Mouse (Mus musculus) stomach, embryonic 16.5 days (tissue): Measurements from ENCODE around the gene Tmem259. TPM values are rescaled to one million over a fixed set of nuclear protein-coding genes. Genes with fewer than 3 reads are reported as not detected.

Experiments
- ATAC-seq: fragments of 200-750 bp; cut with Nextera tagmentation; 2 replicates; pipeline ENCODE4 v1.8.0; 2017; ENCODE audit warnings: moderate number of reproducible peaks, moderate TSS enrichment; ENCODE audit not compliant: insufficient read depth, low FRiP score
- H3K27ac ChIP-seq: fragments of 300-500 bp; sonication (generic); 2 replicates; pipeline ENCODE4 v1.5.1; 2014; ENCODE audit warnings: low read length
- H3K27me3 ChIP-seq: fragments of 300-500 bp; sonication (generic); 2 replicates; pipeline ENCODE4 v1.6.1; 2014; ENCODE audit warnings: low read length, control low read depth, mixed read lengths; ENCODE audit not compliant: control insufficient read depth, insufficient read depth
- H3K36me3 ChIP-seq: fragments of 300-500 bp; sonication (generic); 2 replicates; pipeline ENCODE4 v1.6.1; 2014; ENCODE audit warnings: low read length; ENCODE audit not compliant: control insufficient read depth, insufficient read depth
- H3K4me1 ChIP-seq: fragments of 300-500 bp; sonication (generic); 2 replicates; pipeline ENCODE4 v1.6.1; 2014; ENCODE audit warnings: low read length, control low read depth, mixed read lengths; ENCODE audit not compliant: control insufficient read depth, insufficient read depth
- H3K4me2 ChIP-seq: fragments of 300-500 bp; sonication (generic); 2 replicates; pipeline ENCODE4 v1.6.1; 2014; ENCODE audit warnings: low read depth, low read length, mixed read lengths
- H3K4me3 ChIP-seq: fragments of 300-500 bp; sonication (generic); replicated peaks from 2 replicates; pipeline ENCODE4 v1.5.1; 2014; ENCODE audit warnings: mild to moderate bottlenecking, low read length
- H3K9ac ChIP-seq: fragments of 300-500 bp; sonication (generic); 2 replicates; pipeline ENCODE4 v1.6.1; 2014; ENCODE audit warnings: low read length
- H3K9me3 ChIP-seq: fragments of 300-500 bp; sonication (generic); replicated peaks from 2 replicates; pipeline ENCODE4 v1.6.1; 2016; ENCODE audit warnings: low read length, control low read depth; ENCODE audit not compliant: control insufficient read depth
- WGBS: fragments of 180-500 bp; shearing (Covaris S2); extraction: QIAGEN DNeasy Blood & Tissue Kit; methylation state at CpG from one replicate; pipeline ENCODE4 v1.1.7; 2014; 5-methylcytosine and 5-hydroxymethylcytosine counted together
- polyA plus RNA-seq: library from polyadenylated mRNA; unstranded; fragments of >200 nt; fragmentation: Nextera tagmentation; extraction: Ambion mirVana; gene quantifications from 2 replicates; pipeline ENCODE4 v1.2.1, GENCODE M21; 2015

The Tmem259 gene
- polyA plus RNA-seq, 1 experiment from 2014 or later, result 5.6 TPM

GRCm38 (mm10) chr10:79932736-79933135 is 51.4 kb downstream of the Tmem259 start:
- WGBS, result 18% methylated on average over 8 of the region's 8 CpGs
- no peak overlapping the region for H3K4me3 ChIP-seq
- peak; percentile 5; the same call in 1 of the 2 replicates for ATAC-seq
- peaks cover 63% of the 10 kb centered on the region for H3K4me1 ChIP-seq
- H3K4me2 ChIP-seq, result peak overlapping the region; percentile 27; the same call in 1 of the 2 replicates
- peak overlapping the region; percentile 73 for H3K27ac ChIP-seq
- no peaks in the 10 kb centered on the region for H3K27me3 ChIP-seq
- peaks cover 13% of the 10 kb centered on the region; the same call in 1 of the 2 replicates for H3K36me3 ChIP-seq
- no peaks in the 10 kb centered on the region for H3K9me3 ChIP-seq
- H3K9ac ChIP-seq, result peak overlapping the region; percentile 54

GRCm38 (mm10) chr10:79931797-79932196 is 52.3 kb downstream of the Tmem259 start:
- H3K4me1 ChIP-seq, result peaks cover 59% of the 10 kb centered on the region
- H3K4me3 ChIP-seq, result no peak overlapping the region
- H3K27ac ChIP-seq, result no peak overlapping the region
- no peak for ATAC-seq
- no peaks in the 10 kb centered on the region for H3K27me3 ChIP-seq
- no peaks in the 10 kb centered on the region for H3K9me3 ChIP-seq
- no peak overlapping the region for H3K9ac ChIP-seq
- no peak overlapping the region for H3K4me2 ChIP-seq
- 74% methylated on average over 9 of the region's 9 CpGs for WGBS
- H3K36me3 ChIP-seq, result peaks cover 13% of the 10 kb centered on the region; the same call in 1 of the 2 replicates

- no peaks in the 10 kb centered on the region for H3K9me3 ChIP-seq
- H3K4me1 ChIP-seq, result peaks cover 54% of the 10 kb centered on the region
- no peak for ATAC-seq
- H3K27me3 ChIP-seq, result no peaks in the 10 kb centered on the region
- no peak overlapping the region for H3K4me2 ChIP-seq
- peaks cover 13% of the 10 kb centered on the region; the same call in 1 of the 2 replicates for H3K36me3 ChIP-seq
- no peak overlapping the region for H3K27ac ChIP-seq
- H3K4me3 ChIP-seq, result no peak overlapping the region
- 91% methylated on average over 16 of the region's 16 CpGs for WGBS
- no peak overlapping the region for H3K9ac ChIP-seq
Observed at GRCm38 (mm10) chr10:79930826-79931186, 53.3 kb downstream of the Tmem259 start.

- Histone ChIP-seq H3K4me2 (no peak overlapping the region), H3K36me3 (peaks cover 13% of the 10 kb centered on the region; the same call in 1 of the 2 replicates), H3K9ac (no peak overlapping the region), H3K4me1 (peaks cover 53% of the 10 kb centered on the region), H3K27me3 (no peaks in the 10 kb centered on the region), H3K9me3 (no peaks in the 10 kb centered on the region), H3K27ac (no peak overlapping the region), H3K4me3 (no peak overlapping the region)
- 89% methylated on average over 18 of the region's 18 CpGs for WGBS
- no peak for ATAC-seq
Observed at GRCm38 (mm10) chr10:79929967-79930825, 53.9 kb downstream of the Tmem259 start.

- no peak for ATAC-seq
- H3K4me2 ChIP-seq, result peak overlapping the region; percentile 92
- peaks cover 13% of the 10 kb centered on the region; the same call in 1 of the 2 replicates for H3K36me3 ChIP-seq
- H3K9ac ChIP-seq, result peak overlapping the region; percentile 89
- WGBS, result 27% methylated on average over 9 of the region's 9 CpGs
- H3K4me3 ChIP-seq, result peak overlapping the region; percentile 85
- peak overlapping the region; percentile 55 for H3K27ac ChIP-seq
- no peaks in the 10 kb centered on the region for H3K27me3 ChIP-seq
- peaks cover 42% of the 10 kb centered on the region for H3K4me1 ChIP-seq
- H3K9me3 ChIP-seq, result no peaks in the 10 kb centered on the region
Observed at GRCm38 (mm10) chr10:79928907-79929701, 55.0 kb downstream of the Tmem259 start.

GRCm38 (mm10) chr10:79928030-79928694 is 56.0 kb downstream of the Tmem259 start:
- H3K9ac ChIP-seq, result peak overlapping the region; percentile 89
- no peaks in the 10 kb centered on the region for H3K9me3 ChIP-seq
- H3K36me3 ChIP-seq, result peaks cover 13% of the 10 kb centered on the region; the same call in 1 of the 2 replicates
- ATAC-seq, result no peak
- H3K4me2 ChIP-seq, result peak overlapping the region; percentile 92
- H3K27ac ChIP-seq, result peak overlapping the region; percentile 95
- 2% methylated on average over 29 of the region's 29 CpGs for WGBS
- peak overlapping the region; percentile 85 for H3K4me3 ChIP-seq
- H3K4me1 ChIP-seq, result peaks cover 33% of the 10 kb centered on the region
- no peaks in the 10 kb centered on the region; the same call in 1 of the 2 replicates for H3K27me3 ChIP-seq

GRCm38 (mm10) chr10:79927324-79928029 is 56.7 kb downstream of the Tmem259 start:
- Histone ChIP-seq H3K4me2 (peak overlapping the region; percentile 92), H3K27ac (peak overlapping the region; percentile 95), H3K27me3 (peaks cover 3% of the 10 kb centered on the region), H3K4me1 (peaks cover 26% of the 10 kb centered on the region), H3K4me3 (peak overlapping the region; percentile 85), H3K9me3 (no peaks in the 10 kb centered on the region), H3K36me3 (peaks cover 13% of the 10 kb centered on the region; the same call in 1 of the 2 replicates), H3K9ac (peak overlapping the region; percentile 89)
- WGBS, result 0% methylated on average over 54 of the region's 54 CpGs
- peak; percentile 7; the same call in 1 of the 2 replicates for ATAC-seq
